Mouse (Mus musculus) brain, embryonic 18.5 days (tissue): ENCODE data around the gene Wdr78.

Source experiments
- DNase-seq: peaks from one replicate; pipeline ENCODE4 v3.0.0-alpha.2; 2012; ENCODE audit warnings: low read depth, low spot score

Wdr78 gene

DNA sequence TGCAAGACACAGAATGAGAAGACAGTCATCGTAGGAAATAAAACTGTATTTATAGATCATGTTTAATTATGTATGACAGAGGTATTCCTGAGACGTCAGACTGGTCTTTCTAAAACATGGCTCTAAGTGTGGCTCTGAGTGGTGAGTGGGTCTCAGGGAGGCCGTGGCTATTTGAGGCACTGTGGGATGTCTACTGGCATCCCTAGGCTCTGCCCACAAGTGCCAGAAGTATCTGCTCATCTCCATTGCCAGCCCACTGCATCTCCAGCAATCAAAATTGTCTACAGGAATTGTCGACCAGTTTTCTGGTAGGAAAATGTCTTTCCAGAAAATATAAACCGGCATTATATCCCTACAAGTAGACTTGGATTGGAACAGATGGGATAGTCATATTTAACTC lies 57.4 kb downstream of the Wdr78 start:
- no peak for DNase-seq

DNA sequence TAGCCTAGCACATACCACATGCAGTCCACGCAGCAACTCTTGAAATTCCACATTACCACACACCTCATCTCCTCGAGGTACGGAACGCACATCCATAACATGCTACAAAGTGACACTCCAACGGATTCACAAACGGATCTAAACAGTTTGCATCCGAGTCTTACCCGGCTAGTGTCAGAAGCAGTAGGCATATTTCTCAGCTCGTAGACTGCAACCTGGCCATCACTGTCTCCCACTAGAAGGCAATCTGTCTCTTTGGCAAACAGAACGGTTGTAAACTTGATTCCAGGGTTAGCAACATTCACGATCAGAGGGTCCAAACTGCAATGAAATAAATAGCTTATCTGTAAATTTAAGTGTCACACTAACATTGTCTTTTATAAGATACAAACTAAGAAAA lies 66.3 kb downstream of the Wdr78 start:
- no peak for DNase-seq

DNA sequence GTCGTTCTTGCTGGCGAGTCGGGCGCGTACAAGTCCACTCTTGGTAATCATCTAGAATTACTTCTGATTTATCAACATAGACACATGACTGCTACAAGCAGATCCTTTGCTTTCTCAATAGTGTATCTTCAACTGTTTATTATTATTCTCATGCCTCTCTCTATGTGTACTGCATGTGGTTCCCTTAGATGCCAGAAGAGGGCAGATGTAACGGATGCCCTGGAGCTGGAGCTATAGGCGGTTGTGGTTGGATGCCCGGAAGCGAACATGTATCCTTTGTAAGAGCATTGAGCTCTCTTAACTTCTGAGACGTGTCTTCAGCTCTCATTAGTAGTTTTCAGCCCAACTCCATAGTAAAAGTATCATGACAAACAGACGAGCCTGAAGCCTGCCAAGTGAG lies 71.4 kb downstream of the Wdr78 start:
- no peak for DNase-seq

DNA sequence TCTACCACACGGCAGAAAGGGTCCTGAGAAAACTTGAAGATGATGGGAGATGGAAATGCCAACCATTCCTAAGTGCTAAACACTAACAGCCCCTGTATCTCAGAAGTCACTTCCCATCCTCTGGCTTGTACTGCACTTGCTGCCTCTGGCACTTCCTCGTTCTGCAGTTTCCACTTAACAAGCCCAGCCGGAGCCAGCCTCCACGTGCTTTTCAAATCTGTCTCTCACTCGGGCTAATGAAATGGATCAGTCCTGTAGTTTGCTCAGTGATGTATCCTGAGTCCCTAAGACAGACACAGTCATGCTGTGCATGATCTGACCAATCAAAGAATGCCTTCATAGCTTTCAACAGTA lies 74.5 kb downstream of the Wdr78 start:
- DNase-seq: no peak

DNA sequence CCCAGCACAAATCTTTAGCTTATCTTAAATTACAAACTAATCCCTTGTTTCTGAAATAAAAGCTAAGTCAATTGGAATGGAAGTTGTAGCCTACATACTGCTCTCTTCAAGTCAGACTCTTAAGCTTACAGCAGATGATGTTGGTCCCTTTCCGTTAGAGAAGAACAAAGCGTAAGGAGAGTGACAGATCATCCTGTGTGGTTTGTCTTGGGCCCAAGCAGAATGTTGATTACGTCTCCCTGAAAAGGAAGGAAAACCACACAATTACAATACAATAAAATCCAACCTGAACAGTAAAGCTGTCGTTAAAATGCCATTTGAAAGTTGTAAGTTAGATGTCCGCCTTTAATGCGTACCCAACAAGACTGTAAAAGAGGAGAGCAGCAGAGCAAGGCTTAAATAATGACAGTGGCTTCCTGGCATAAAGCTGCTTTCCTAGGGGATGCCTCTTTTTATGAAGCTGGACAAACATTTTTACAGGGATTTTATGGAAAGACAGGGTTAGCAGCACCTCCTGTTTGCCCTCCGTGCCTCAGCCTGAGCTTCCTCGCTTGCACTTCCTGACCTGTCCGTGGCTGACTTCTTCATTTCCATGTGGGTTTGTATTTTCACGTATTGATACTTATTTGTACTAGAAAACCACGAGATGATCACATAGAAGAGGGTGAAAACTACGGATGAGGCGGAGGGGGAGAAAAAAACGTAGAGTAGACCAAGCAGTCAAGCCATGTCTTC lies 75.1 kb downstream of the Wdr78 start:
- DNase-seq: no peak

DNA sequence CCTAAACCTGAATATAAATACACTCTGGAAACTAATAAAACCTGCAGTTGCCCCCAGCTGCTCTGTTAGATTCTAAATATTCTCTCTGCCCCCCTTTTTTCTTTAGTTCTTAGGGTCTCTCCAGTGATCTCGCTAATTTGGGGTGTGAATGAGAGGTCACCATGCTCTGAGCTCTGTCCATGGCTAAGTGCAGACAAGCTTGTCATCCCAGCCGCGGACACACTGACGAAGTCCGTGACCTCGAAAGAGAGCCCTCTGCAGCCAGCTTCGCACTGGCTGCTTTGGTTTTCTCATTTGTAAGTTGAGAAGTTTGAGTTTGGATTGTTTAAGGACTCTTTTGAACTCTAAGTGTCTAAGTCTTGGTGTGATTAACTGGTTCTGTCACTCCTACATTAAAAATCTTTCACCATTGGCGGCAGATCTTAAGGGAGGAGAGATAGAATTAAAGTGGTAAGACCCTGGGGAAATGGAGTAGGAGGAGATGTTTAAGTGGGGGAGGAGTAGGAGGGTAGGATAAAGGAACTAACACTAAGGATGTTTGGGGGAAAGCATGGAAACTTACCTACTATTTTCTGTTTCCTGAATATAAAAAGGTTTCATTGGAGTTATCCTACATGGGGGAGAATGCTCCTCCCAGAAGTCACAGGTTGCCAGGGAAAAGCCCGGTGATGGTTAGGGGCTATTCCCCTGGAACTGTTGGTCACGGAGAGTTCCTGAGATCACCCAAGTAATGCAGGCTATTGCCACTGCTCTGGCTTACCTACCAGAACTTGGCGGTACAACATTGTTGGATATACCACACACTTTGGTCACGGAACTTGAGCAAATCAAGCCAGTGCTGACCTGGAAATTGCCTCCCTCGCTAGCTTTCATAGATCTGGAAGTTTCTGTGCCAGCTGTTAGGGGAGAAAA lies 85.9 kb downstream of the Wdr78 start:
- no peak for DNase-seq

DNA sequence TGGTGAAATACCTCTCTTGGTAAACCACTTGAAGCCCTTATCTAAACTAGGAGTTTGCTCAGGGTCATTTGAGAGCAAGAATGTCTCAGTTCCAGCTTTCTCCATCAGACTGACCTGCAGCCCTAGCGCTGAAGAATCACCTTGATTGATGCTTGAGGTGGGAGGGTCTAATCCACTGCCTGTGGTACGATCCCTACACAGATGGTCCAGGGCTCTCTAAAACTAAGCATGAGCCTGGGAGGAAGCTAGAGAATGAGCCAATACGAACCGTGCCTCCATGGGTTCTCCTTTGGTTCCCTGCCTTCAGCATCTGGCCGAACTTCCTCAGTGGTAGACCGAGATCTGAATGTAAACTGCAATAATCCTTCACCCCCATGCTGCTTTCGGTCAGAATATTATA lies 86.6 kb downstream of the Wdr78 start:
- DNase-seq: no peak

DNA sequence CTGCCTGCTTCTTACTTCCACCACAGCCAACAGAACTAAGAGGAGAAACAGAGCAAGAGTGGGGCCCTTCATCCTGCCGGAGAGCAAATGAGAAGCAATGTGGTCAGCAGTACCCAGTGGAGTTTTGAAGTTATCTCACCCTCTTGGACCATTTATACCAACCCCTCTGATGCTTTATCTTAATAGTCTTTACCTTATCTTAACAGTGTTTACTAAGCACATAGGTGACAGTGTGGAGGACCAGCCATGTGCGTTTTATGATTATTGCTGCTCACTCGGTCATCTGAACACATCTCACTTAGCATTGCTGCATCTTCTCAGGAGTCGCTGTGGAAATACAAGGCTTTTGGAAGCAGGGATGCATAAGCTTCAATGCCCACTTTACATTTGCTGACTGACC lies 87.7 kb downstream of the Wdr78 start, which contains the start of gene Insl5:
Gene Insl5, minus strand, starts transcription at position 222 of the 400 bp plus-strand sequence.
- DNase-seq: no peak

DNA sequence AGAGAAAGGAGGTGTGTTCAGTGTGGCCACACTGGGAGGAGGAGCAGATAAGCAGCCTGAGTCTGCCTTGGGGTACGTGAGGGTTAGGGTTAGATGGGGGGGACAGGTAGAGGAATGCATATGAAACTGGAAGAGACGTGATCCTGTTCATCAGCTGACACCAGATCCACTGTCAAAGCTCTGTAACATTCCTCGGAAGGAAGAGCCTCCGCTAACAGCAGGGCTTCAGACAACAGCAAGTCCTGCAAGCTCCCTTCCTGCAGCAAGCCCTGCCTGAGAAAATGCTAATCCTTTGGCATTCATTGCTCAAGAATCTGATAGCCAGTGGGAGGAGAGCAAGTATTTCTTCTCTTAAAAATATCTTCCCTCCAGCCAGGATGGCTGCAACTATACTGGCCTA lies 100.9 kb downstream of the Wdr78 start:
- DNase-seq: no peak

DNA sequence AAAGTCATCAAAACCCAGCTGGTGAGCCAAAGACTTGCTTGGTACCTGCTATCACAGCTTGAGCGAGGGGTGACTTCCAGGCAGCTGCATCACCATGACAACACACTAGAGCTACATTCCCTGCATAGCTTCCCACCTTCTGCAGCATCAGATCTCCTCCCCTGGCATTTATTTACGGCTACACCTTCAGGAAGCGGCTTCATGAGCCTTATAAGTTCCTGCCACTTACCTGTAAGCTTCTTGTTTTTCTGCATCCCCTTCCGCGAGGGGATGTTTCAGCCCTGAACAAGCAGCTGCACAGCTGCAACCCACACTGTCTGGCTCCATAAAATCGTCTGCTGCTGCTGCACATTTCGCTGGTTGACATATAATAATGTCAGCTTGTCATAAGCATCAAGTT lies 102.5 kb downstream of the Wdr78 start:
- DNase-seq: peak; percentile 56

DNA sequence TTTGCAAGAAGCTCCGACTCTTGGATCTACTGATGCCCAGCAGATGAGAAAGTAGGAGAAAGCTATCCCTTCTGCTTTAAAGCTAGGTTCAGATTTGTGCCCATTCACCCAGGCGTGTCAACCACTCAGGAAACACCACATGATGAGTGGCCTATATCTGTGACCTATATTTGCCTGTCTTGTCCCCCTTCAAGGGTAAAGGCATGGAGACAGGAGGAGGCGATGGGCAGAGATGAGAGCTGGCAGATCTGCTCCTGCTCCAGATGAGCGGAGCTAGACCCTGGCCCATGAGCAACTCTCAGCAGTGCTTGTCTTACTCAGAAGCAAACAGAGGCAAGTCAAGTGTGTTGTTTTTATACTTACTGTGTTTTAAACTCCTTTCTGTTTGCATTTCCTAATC lies 103.6 kb downstream of the Wdr78 start:
- no peak for DNase-seq

DNA sequence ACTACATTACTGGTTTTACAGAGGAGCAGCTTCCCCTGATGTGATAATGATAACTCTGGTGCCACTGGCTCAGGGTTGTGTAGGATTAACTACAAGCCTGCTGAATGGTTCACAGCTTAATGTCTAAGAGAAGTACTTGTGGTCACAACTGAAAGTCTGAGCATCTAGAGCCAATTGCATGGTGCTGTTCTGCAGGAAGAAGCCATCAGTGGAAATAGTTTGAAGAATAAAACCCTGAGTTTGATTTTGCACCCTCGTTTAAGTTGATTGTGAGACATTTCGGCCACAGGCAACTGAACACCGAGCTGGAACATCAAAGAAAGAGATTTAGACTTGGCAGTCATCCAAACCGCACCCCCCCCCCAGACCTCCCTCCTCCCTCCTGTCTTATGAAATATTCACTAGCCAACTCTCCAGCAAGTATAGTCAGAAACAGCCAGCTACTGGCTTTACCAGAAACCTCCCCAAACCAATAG lies 107.4 kb downstream of the Wdr78 start:
- DNase-seq: no peak

DNA sequence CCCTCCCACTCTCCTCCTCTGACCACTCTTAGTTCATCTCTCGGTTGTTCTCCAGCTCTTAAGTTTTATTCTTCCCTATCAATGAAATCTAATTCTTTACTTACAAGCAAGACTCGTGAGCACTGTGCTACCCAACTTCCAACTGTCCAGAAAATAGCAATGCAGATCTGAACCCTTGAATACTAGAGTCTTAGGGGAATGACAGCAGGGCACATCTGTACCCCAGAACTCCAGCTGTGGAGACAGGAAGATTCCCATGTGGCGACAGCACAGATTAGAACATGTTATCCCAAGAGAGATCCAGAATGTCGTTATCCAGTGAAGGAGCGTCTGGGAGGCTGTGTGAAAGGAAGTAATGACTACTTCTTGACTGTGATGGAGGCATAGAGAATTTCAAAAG lies 108.1 kb downstream of the Wdr78 start:
- no peak for DNase-seq

DNA sequence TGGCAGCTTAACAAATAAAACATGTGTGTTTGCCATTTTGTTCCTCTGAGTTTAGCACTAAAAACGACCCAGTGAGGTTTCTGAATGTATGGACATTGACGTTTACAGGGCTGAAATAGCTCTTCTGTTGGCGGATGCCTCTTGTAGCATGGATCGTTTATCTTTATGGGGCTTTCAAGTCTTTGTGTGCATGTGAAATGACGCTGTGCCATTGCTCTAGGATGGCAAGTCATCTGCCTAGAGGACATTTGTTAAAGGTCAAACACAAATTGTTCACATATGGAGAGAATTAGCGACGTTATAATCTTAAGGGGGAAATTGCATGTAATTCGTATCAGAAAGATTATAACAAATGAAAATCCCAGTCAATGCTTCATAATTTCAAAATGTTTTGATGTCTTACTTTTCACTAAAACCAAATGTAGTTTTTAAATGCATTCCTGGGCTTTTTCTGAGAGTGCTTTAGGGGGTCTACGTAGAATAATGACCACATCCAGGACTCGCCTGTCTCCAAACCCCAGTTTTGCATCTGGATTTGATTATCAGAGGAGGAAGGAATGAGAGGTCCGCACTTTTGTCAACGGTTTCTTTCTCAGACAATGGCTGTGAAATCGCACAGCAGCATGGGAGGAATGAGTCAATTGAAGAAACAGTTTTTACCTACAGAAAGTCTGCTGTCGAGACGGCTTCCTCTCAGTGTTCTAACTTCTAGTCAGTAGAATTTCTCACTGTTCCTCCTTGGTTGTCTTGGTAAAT lies 109.0 kb downstream of the Wdr78 start:
- no peak for DNase-seq

DNA sequence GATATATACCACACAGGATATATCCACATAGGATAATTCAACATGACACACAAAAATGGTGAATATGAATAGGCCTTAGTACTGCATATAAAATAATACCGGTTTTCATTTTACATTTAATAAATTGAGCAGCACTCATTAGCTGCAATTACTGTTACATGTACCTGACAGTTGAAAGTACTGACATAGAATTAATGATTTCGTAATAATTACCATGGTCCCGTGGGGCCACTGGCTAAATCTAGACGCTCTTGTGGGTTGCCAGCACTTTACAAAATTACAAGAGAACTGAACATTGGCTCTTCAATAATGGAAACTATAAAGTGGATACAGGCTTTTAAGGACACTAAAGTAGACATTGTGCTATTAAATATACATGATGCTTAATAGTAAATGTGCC lies 109.7 kb downstream of the Wdr78 start:
- DNase-seq: no peak

DNA sequence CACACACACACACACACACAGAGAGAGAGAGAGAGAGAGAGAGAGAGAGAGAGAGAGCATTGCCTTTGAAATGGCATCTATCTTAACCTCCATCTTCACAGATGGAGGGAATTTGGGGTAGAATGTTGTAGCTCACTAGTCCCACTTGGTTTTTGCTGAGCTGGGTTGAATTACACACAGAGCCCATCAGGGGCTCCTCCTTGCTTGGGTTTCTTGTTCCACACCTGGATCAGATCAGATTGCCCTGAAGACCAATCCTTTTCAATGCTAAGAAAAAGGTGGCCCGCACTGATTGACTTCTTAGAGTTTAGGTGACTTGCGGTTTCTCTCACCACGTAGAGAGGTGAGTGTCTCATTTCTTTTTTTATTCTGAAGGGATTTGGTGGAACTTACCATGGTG lies 122.7 kb downstream of the Wdr78 start:
- DNase-seq: no peak

DNA sequence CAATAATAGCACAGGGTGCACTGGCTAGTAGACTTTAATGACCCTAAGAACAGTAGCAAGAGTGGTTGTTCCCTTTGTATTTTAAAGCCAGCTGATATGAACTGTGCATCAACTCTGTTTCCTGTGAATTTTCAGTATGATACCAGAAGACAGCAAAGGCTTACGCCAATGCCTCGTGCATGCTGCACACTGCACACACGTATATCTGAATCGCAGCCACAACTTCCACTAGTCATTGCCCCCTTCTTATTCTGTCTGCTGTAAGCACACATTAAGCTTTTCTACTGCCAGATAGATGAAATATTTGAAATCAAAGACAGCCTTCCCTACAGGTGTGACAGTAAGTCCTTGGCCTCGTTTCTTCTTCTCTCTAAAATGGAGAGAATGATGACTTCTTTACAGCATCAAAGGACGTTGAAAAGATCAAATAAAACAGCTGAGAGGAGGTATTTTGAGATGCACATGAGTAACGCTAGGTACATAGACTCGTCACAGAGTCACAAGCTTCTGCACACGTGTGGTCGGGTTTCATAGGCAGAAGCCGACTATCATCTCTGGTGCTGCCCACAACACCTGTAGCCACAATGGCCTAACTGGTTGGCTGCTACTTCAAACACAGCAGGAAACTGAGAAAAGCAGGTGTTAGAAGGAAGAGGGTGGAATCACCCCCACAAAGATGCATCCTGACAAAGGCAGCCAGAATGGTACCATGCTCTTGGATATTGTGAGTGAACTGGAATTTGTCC lies 123.6 kb downstream of the Wdr78 start:
- DNase-seq: no peak

DNA sequence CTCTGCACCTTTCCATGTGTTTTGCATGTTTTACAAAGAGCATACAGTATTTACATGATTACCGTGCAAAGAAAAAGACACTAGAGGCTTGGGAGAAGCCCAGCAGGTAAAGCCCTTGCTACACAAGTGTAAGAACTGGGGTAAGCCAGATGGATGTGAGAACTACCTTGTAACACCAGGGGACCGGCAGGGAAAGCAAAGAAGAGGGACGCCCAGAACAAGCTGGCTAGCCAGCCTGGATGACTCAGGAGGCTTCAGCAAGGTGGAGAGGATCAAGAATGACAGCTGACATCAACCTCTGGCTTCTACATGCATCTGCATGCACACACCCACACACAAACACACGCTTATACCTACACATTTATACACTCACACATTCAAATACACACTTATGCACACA lies 124.3 kb downstream of the Wdr78 start:
- DNase-seq: no peak

DNA sequence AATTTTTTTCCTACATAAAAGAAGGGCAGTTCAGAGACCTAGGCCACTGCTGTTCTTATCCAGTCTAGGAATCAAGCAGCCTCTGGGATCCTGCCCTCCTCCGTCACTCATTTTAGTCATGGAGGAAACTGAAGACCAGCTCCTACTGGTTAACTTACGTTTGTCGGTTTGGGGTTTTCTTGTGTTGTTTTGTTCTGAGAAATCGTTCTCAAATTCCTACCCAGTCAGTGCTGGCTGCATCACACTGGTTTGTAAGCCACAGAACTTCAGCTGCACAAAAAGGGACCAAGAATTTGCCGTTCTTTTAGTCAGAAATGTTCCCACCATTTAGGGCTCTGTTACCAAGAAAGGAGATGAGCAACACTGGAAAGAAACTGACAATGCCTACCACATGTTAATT lies 125.0 kb downstream of the Wdr78 start:
- DNase-seq: no peak

DNA sequence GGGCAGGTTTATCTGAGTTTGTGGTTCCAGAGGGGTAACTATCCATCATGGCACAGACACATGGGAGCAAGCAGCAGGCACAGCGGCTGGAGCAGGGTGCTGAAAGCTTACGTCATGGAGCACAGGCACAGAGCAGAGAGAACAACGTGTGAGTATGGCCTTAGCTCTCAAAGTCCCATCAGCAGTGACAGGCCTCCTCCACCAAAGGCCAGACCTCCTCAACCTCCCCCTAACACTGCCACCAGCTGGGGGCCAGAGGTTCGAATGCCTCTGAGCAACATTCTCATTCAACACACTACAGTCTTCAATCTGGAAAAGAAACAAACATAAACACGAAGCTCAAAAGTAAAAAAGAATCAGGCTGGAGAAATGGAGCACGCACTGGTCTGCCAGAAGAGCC lies 125.8 kb downstream of the Wdr78 start:
- DNase-seq: no peak
